Mouse (Mus musculus): ENCODE measurements around the gene Zmynd8.

Zmynd8 gene

GRCm38 (mm10) chr2:165878907-165879361 is 19.9 kb downstream of the Zmynd8 start:
- DNase-seq, result no peak

- DNase-seq, result no peak
These were observed 20.7 kb downstream of the Zmynd8 start for GRCm38 (mm10) chr2:165878021-165878585.

GRCm38 (mm10) chr2:165877180-165877579 is 21.6 kb downstream of the Zmynd8 start:
- DNase-seq, result no peak

- DNase-seq, result no peak
These were observed 22.5 kb downstream of the Zmynd8 start for GRCm38 (mm10) chr2:165876201-165876918.

GRCm38 (mm10) chr2:165875406-165875955 is 23.3 kb downstream of the Zmynd8 start:
- DNase-seq, result no peak

- DNase-seq, result peak; percentile 82
These were observed 24.1 kb downstream of the Zmynd8 start for GRCm38 (mm10) chr2:165874461-165875339.

GRCm38 (mm10) chr2:165873777-165874176 is 25.0 kb downstream of the Zmynd8 start:
- no peak for DNase-seq

GRCm38 (mm10) chr2:165873196-165873595 is 25.6 kb downstream of the Zmynd8 start:
- DNase-seq, result peak; percentile 40

GRCm38 (mm10) chr2:165869257-165869656 is 29.6 kb downstream of the Zmynd8 start:
- DNase-seq, result no peak

GRCm38 (mm10) chr2:165868522-165869175 is 30.2 kb downstream of the Zmynd8 start:
- peak; percentile 70 for DNase-seq

GRCm38 (mm10) chr2:165867549-165867948 is 31.3 kb downstream of the Zmynd8 start:
- no peak for DNase-seq

- DNase-seq, result no peak
These were observed 31.8 kb downstream of the Zmynd8 start for GRCm38 (mm10) chr2:165866951-165867387.

- DNase-seq, result no peak
These were observed 32.4 kb downstream of the Zmynd8 start for GRCm38 (mm10) chr2:165866412-165866811.

GRCm38 (mm10) chr2:165864769-165865168 is 34.0 kb downstream of the Zmynd8 start:
- no peak for DNase-seq

GRCm38 (mm10) chr2:165861683-165862594 is 36.9 kb downstream of the Zmynd8 start:
- DNase-seq, result no peak

- no peak for DNase-seq
These were observed 37.7 kb downstream of the Zmynd8 start for GRCm38 (mm10) chr2:165860962-165861682.

GRCm38 (mm10) chr2:165860447-165860846 is 38.4 kb downstream of the Zmynd8 start:
- no peak for DNase-seq

GRCm38 (mm10) chr2:165858453-165859384 is 40.1 kb downstream of the Zmynd8 start:
- DNase-seq, result no peak

- peak; percentile 65 for DNase-seq
These were observed 40.9 kb downstream of the Zmynd8 start for GRCm38 (mm10) chr2:165857841-165858426.

All from lung, postnatal 14 days (tissue).